Mouse (Mus musculus): ENCODE data around the gene Spred2.

DNA sequence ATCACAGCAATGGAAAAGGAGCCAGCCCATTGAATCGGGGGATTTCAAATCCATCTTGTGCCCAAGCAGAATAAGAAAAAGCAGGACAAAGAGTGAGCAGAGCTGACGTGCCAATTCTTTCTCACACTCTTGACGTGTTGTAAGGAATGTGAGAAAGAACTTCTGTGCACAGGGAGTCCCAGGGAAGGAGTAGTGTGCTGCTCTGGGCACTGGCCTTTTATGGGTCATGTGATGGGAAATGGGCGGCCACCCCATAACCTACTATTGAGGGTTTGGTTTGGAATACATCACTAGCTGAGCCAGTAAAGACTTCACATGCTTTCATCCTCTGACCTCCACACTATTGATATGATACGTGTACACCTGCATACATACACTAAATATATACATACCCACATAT, 48.2 kb upstream of the Spred2 start:
- TF ChIP-seq CTCF (IDR thresholded peaks at IDR 0.05; ENCODE audit: insufficient read depth, low read depth, low read length) (no peak), POLR2A (IDR thresholded peaks at IDR 0.05; ENCODE audit: insufficient read depth, low read depth, low read length) (no peak)
